Mouse (Mus musculus): ENCODE data around the gene Mrfap1. TPM values are rescaled to one million over a fixed set of nuclear protein-coding genes. Genes with fewer than 3 reads are reported as not detected.

Gene Mrfap1
- polyA plus RNA-seq, 1 experiment = 263 TPM

- Histone ChIP-seq H3ac (ENCODE audit: control insufficient read depth, insufficient read length) (no peak overlapping the region), H3K79me2 (ENCODE audit: control insufficient read depth, insufficient read depth) (no peaks in the 10 kb centered on the region), H3K4me3 (no peak overlapping the region), H3K4me2 (ENCODE audit: low read depth) (no peak overlapping the region), H3K36me3 (ENCODE audit: control insufficient read depth, insufficient read depth) (no peaks in the 10 kb centered on the region), H3K27me3 (ENCODE audit: control insufficient read depth, insufficient read depth, insufficient read length) (peaks cover 18% of the 10 kb centered on the region)
- TF ChIP-seq TCF3 (IDR thresholded peaks at IDR 0.05; ENCODE audit: insufficient read length, low read depth) (no peak), E2F4 (IDR thresholded peaks at IDR 0.05; ENCODE audit: insufficient read depth) (no peak), TCF12 (IDR thresholded peaks at IDR 0.05; ENCODE audit: insufficient read depth, poor library complexity, severe bottlenecking) (no peak), USF1 (IDR thresholded peaks at IDR 0.05; ENCODE audit: low read depth) (no peak), POLR2A (IDR thresholded peaks at IDR 0.05; ENCODE audit: insufficient read length, low read depth) (no peak), SRF (IDR thresholded peaks at IDR 0.05; ENCODE audit: control insufficient read depth, insufficient read length, low read depth) (no peak), MAX (IDR thresholded peaks at IDR 0.05; ENCODE audit: low read depth) (no peak), REST (IDR thresholded peaks at IDR 0.05; ENCODE audit: insufficient read depth, insufficient read length) (no peak), CEBPB (IDR thresholded peaks at IDR 0.05; ENCODE audit: insufficient read depth, poor library complexity, severe bottlenecking) (no peak)
Measured at GRCm38 (mm10) chr5:36839032-36839431, 42.5 kb upstream of the Mrfap1 start.

GRCm38 (mm10) chr5:36835933-36836332 lies 39.4 kb upstream of the Mrfap1 start:
- Histone ChIP-seq H3K4me2 (ENCODE audit: low read depth) (no peak overlapping the region), H3K79me2 (ENCODE audit: control insufficient read depth, insufficient read depth) (no peaks in the 10 kb centered on the region), H3ac (ENCODE audit: control insufficient read depth, insufficient read length) (no peak overlapping the region), H3K27me3 (ENCODE audit: control insufficient read depth, insufficient read depth, insufficient read length) (peaks cover 17% of the 10 kb centered on the region), H3K36me3 (ENCODE audit: control insufficient read depth, insufficient read depth) (no peaks in the 10 kb centered on the region), H3K4me3 (no peak overlapping the region)
- TF ChIP-seq POLR2A (IDR thresholded peaks at IDR 0.05; ENCODE audit: insufficient read length, low read depth) (no peak), CEBPB (IDR thresholded peaks at IDR 0.05; ENCODE audit: insufficient read depth, poor library complexity, severe bottlenecking) (no peak), REST (IDR thresholded peaks at IDR 0.05; ENCODE audit: insufficient read depth, insufficient read length) (peak; percentile 94), MYOD1 (IDR thresholded peaks at IDR 0.05; ENCODE audit: control insufficient read depth in 1 of 3, insufficient read length in 2 of 3, low read depth in 2 of 3) (no peak), TCF12 (IDR thresholded peaks at IDR 0.05; ENCODE audit: insufficient read depth, poor library complexity, severe bottlenecking) (no peak), E2F4 (IDR thresholded peaks at IDR 0.05; ENCODE audit: insufficient read depth) (no peak), SRF (IDR thresholded peaks at IDR 0.05; ENCODE audit: control insufficient read depth, insufficient read length, low read depth) (no peak), USF1 (IDR thresholded peaks at IDR 0.05; ENCODE audit: low read depth) (no peak), POLR2AphosphoS2 (IDR thresholded peaks at IDR 0.05; ENCODE audit: insufficient read length, low read depth) (no peak), MYOG (IDR thresholded peaks at IDR 0.05; ENCODE audit: control insufficient read depth in 1 of 3, insufficient read depth in 1 of 3, insufficient read length in 2 of 3, low read depth in 2 of 3) (no peak), TCF3 (IDR thresholded peaks at IDR 0.05; ENCODE audit: insufficient read length, low read depth) (no peak), MAX (IDR thresholded peaks at IDR 0.05; ENCODE audit: low read depth) (peak; percentile 25)

DNA sequence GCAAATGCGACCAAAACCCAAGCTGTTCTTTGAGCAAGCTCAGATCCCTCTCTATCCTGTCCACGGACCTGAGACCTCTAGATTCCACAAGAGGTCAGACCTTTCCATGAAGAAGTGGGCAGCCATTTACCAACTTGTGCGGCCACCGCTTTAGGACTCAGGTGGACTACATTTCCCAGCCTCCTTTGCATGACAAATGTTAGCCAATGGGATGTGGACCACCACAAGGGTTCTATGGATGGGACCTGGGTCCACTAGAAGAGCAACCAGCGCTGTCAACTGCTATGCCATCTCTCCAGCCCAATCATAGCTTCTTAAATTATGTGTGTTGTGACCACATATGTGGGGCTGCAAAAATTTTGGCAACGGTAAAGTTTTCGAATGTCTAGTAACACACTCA lies 34.7 kb upstream of the Mrfap1 start:
- Histone ChIP-seq H3K4me2 (ENCODE audit: low read depth) (no peak overlapping the region), H3K27me3 (ENCODE audit: control insufficient read depth, insufficient read depth, insufficient read length) (peaks cover 12% of the 10 kb centered on the region), H3K79me2 (ENCODE audit: control insufficient read depth, insufficient read depth) (no peaks in the 10 kb centered on the region), H3ac (ENCODE audit: control insufficient read depth, insufficient read length) (no peak overlapping the region), H3K36me3 (ENCODE audit: control insufficient read depth, insufficient read depth) (no peaks in the 10 kb centered on the region), H3K4me3 (peak overlapping the region; percentile 20)
- TF ChIP-seq MYOG (IDR thresholded peaks at IDR 0.05; ENCODE audit: control insufficient read depth in 1 of 3, insufficient read depth in 1 of 3, insufficient read length in 2 of 3, low read depth in 2 of 3) (no peak), MAX (IDR thresholded peaks at IDR 0.05; ENCODE audit: low read depth) (no peak), CEBPB (IDR thresholded peaks at IDR 0.05; ENCODE audit: insufficient read depth, poor library complexity, severe bottlenecking) (no peak), E2F4 (IDR thresholded peaks at IDR 0.05; ENCODE audit: insufficient read depth) (no peak), POLR2A (IDR thresholded peaks at IDR 0.05; ENCODE audit: insufficient read length, low read depth) (no peak)

DNA sequence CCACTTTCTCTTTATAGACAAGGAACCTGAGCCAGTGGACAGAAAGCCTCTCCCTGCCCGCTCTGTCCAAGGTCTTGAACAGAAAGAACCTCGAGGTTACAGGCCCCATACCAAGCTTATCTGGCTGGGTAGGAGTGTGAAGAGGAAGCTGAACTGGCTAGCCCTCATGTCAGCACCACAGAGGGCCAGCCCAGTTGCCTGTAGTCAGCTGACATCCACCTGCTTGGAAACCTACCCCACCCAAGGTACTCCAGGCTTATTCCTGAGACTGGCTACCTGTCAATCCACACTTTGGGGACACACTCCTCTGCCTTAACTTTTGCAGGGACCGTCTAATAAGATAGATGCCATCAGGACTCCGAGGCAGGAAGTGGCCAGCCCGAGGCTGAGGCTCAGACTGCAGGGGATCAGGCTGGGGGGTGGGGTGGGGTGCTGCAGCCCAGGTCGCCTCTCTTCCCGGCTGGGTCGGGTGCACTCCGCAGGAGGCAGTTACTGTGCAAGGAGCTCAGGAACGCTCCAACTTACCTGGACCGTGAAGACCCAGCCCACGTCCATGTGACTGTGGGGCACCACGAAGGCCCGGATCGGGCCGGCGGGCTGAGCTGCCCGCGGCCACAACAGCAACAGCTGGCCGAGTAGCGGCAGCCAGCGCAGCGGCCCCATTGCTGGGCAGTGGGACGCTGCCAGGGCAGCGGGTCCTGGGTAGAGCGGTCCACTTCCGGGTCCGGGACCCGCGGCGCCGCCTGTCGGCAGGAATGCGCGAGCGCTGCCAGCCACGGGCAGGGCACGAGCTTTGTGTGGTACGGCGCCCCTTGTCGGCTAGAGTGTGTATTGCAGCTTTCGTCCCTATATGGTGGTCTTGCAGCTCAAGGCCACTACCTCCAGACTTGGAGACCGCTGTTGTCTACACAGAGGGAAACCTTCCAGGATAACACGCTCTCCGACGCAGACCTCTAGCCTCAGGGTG lies 33.6 kb upstream of the Mrfap1 start, which contains the start of gene Man2b2:
Man2b2 (minus strand) TSS at position 741 of the 967 bp plus-strand sequence.
- no peaks in the 10 kb centered on the region for H3K36me3 ChIP-seq (ENCODE audit: control insufficient read depth, insufficient read depth)
- no peak within 1 kb of the TSS for H3ac ChIP-seq (ENCODE audit: control insufficient read depth, insufficient read length)
- peaks cover 12% of the 10 kb centered on the region for H3K27me3 ChIP-seq (ENCODE audit: control insufficient read depth, insufficient read depth, insufficient read length)
- H3K4me3 ChIP-seq = peak within 1 kb of the TSS; percentile 20
- peak within 1 kb of the TSS; percentile 55 for H3K4me2 ChIP-seq (ENCODE audit: low read depth)
- no peaks in the 10 kb centered on the region for H3K79me2 ChIP-seq (ENCODE audit: control insufficient read depth, insufficient read depth)
- no peak for TF ChIP-seq SRF (IDR thresholded peaks at IDR 0.05; ENCODE audit: control insufficient read depth, insufficient read length, low read depth)
- no peak for TF ChIP-seq E2F4 (IDR thresholded peaks at IDR 0.05; ENCODE audit: insufficient read depth)
- no peak for TF ChIP-seq TCF12 (IDR thresholded peaks at IDR 0.05; ENCODE audit: insufficient read depth, poor library complexity, severe bottlenecking)
- peak in 1 of 3 experiments; percentile 33 for TF ChIP-seq MYOG (IDR thresholded peaks at IDR 0.05; ENCODE audit: control insufficient read depth in 1 of 3, insufficient read depth in 1 of 3, insufficient read length in 2 of 3, low read depth in 2 of 3)
- TF ChIP-seq TCF3 (IDR thresholded peaks at IDR 0.05; ENCODE audit: insufficient read length, low read depth) = no peak
- no peak for TF ChIP-seq MAX (IDR thresholded peaks at IDR 0.05; ENCODE audit: low read depth)
- no peak for TF ChIP-seq REST (IDR thresholded peaks at IDR 0.05; ENCODE audit: insufficient read depth, insufficient read length)
- TF ChIP-seq POLR2A (IDR thresholded peaks at IDR 0.05; ENCODE audit: insufficient read length, low read depth) = peak; percentile 52
- no peak for TF ChIP-seq POLR2AphosphoS2 (IDR thresholded peaks at IDR 0.05; ENCODE audit: insufficient read length, low read depth)
- peak in 1 of 3 experiments; percentile 32 for TF ChIP-seq MYOD1 (IDR thresholded peaks at IDR 0.05; ENCODE audit: control insufficient read depth in 1 of 3, insufficient read length in 2 of 3, low read depth in 2 of 3)
- TF ChIP-seq CEBPB (IDR thresholded peaks at IDR 0.05; ENCODE audit: insufficient read depth, poor library complexity, severe bottlenecking) = no peak
- TF ChIP-seq USF1 (IDR thresholded peaks at IDR 0.05; ENCODE audit: low read depth) = no peak
